Mouse (Mus musculus) lung, embryonic 16.5 days (tissue): ENCODE measurements around the gene Vps13d. TPM values are rescaled to one million over a fixed set of nuclear protein-coding genes. Genes with fewer than 3 reads are reported as not detected.
A peak's percentile ranks its signal among the peaks of the same experiment; 100 is the strongest.
"Not testable (repeated sequence)": the region's sequence is repeated elsewhere in the genome, so short reads cannot be mapped to it uniquely, and the experiment has no call there.

Experiments used
- ATAC-seq: fragments of 200-750 bp; cut with Nextera tagmentation; 2 replicates; pipeline ENCODE4 v1.8.0; 2017; ENCODE audit warnings: low read depth, mild to moderate bottlenecking, moderate library complexity
- H3K27ac ChIP-seq: fragments of 300-500 bp; sonication (generic); 2 replicates; pipeline ENCODE4 v1.5.1; 2014; ENCODE audit warnings: mild to moderate bottlenecking, control low read depth, low read length
- H3K27me3 ChIP-seq: fragments of 300-500 bp; sonication (generic); 2 replicates; pipeline ENCODE4 v1.6.1; 2014; ENCODE audit warnings: low read depth, low read length, mixed read lengths; ENCODE audit not compliant: control insufficient read depth, insufficient read depth
- H3K36me3 ChIP-seq: fragments of 300-500 bp; sonication (generic); 2 replicates; pipeline ENCODE4 v1.6.1; 2014; ENCODE audit warnings: low read length; ENCODE audit not compliant: control insufficient read depth, insufficient read depth
- H3K4me1 ChIP-seq: fragments of 300-500 bp; sonication (generic); replicated peaks from 2 replicates; pipeline ENCODE4 v1.6.1; 2014; ENCODE audit warnings: low read length, mixed read lengths; ENCODE audit not compliant: control insufficient read depth, insufficient read depth
- H3K4me2 ChIP-seq: fragments of 300-500 bp; sonication (generic); 2 replicates; pipeline ENCODE4 v1.6.1; 2014; ENCODE audit warnings: low read depth, low read length, control low read depth
- H3K4me3 ChIP-seq: fragments of 300-500 bp; sonication (generic); 2 replicates; pipeline ENCODE4 v1.5.1; 2014; ENCODE audit warnings: mild to moderate bottlenecking, low read length, control low read depth
- H3K9ac ChIP-seq: fragments of 300-500 bp; sonication (generic); 2 replicates; pipeline ENCODE4 v1.6.1; 2014; ENCODE audit warnings: low read length, control low read depth
- H3K9me3 ChIP-seq: fragments of 300-500 bp; sonication (generic); 2 replicates; pipeline ENCODE4 v1.6.1; 2016; ENCODE audit warnings: low read length; ENCODE audit not compliant: control insufficient read depth
- WGBS: fragments of 180-500 bp; shearing (Covaris S2); extraction: QIAGEN DNeasy Blood & Tissue Kit; methylation state at CpG from one replicate; pipeline ENCODE4 v1.1.7; 2014; 5-methylcytosine and 5-hydroxymethylcytosine counted together
- polyA plus RNA-seq: library from polyadenylated mRNA; unstranded; fragments of >200 nt; fragmentation: Nextera tagmentation; extraction: Ambion mirVana; gene quantifications from 2 replicates; pipeline ENCODE4 v1.2.1, GENCODE M21; 2015

Vps13d gene
- polyA plus RNA-seq, 1 experiment from 2014 or later = 5.9 TPM

DNA sequence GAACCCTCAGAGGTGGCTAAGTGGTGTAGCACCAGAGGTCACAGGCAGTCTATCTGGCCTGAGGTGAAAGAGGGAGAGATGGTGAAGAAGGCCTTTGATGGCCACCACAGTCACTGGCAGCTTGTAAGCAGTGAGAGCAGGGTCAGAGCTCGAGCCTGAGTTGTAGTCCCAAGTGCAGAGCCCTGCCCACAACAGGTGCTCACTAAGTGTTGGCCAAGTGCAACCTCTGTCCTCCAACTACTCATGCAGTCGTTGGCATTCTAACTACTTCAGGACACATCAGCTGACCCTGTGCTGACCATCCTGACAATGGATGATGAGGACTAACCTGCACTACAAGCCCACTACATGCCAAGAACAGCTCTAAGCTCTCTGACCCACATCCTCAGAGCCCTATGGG lies 7.2 kb downstream of the Vps13d start:
- peaks cover 23% of the 10 kb centered on the region for H3K36me3 ChIP-seq
- 58% methylated on average over 2 of the region's 2 CpGs for WGBS

DNA sequence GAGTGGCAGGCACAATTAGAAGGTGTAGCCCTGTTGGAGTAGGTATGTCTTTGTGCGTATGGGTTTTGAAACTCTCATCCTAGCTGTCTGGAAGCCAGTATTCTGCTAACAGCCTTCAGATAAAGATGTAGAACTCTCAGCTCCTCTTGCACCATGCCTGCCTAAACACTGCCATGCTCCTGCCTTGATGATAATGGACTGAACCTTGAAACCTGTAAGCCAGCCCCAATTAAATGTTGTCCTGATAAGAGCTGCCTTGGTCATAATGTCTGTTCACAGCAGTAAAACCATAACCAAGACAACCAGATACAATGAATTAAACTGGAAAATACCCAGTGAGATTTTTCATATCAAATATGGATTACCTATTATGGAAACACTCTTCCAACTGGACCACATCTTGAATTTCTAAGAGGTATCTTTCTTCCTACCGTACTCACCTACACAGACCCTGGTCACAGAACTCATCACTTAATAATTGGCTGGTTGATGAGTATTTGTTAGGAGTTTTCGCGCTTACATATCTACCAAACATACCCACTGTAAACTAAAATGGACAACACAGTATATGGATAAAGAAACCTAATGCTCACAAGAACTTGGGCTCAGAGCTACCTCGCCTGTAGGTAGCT lies 15.8 kb downstream of the Vps13d start:
- no peaks in the 10 kb centered on the region for H3K9me3 ChIP-seq
- peaks cover 28% of the 10 kb centered on the region for H3K36me3 ChIP-seq
- no peaks in the 10 kb centered on the region for H3K27me3 ChIP-seq
- no peak overlapping the region for H3K9ac ChIP-seq
- WGBS = 96% methylated on average over 5 of the region's 5 CpGs
- H3K4me2 ChIP-seq = no peak overlapping the region
- H3K27ac ChIP-seq = no peak overlapping the region
- no peak for ATAC-seq
- H3K4me3 ChIP-seq = no peak overlapping the region
- H3K4me1 ChIP-seq = no peaks in the 10 kb centered on the region

More for the DNA sequence above, 7.2 kb downstream of the Vps13d start:
- H3K27ac ChIP-seq = no peak overlapping the region
- H3K27me3 ChIP-seq = no peaks in the 10 kb centered on the region
- H3K9me3 ChIP-seq = no peaks in the 10 kb centered on the region
- no peak for ATAC-seq
- no peaks in the 10 kb centered on the region for H3K4me1 ChIP-seq
- H3K4me3 ChIP-seq = no peak overlapping the region
- no peak overlapping the region for H3K9ac ChIP-seq
- no peak overlapping the region for H3K4me2 ChIP-seq

- H3K4me2 ChIP-seq, ATAC-seq, H3K27me3 ChIP-seq, H3K9ac ChIP-seq, H3K4me1 ChIP-seq, H3K9me3 ChIP-seq, H3K27ac ChIP-seq, H3K4me3 ChIP-seq: not testable (repeated sequence)
- peaks cover 57% of the 10 kb centered on the region for H3K36me3 ChIP-seq
- WGBS = 92% methylated on average over 3 of the region's 3 CpGs
Measured at GRCm38 (mm10) chr4:145165542-145165941, 29.3 kb downstream of the Vps13d start.

GRCm38 (mm10) chr4:145164111-145164510 lies 30.7 kb downstream of the Vps13d start:
- H3K9ac ChIP-seq = no peak overlapping the region
- H3K27me3 ChIP-seq = no peaks in the 10 kb centered on the region
- H3K4me3 ChIP-seq = no peak overlapping the region
- no peaks in the 10 kb centered on the region for H3K4me1 ChIP-seq
- 94% methylated on average over 4 of the region's 4 CpGs for WGBS
- no peak overlapping the region for H3K27ac ChIP-seq
- no peak for ATAC-seq
- no peaks in the 10 kb centered on the region for H3K9me3 ChIP-seq
- H3K4me2 ChIP-seq = no peak overlapping the region
- peaks cover 54% of the 10 kb centered on the region for H3K36me3 ChIP-seq

DNA sequence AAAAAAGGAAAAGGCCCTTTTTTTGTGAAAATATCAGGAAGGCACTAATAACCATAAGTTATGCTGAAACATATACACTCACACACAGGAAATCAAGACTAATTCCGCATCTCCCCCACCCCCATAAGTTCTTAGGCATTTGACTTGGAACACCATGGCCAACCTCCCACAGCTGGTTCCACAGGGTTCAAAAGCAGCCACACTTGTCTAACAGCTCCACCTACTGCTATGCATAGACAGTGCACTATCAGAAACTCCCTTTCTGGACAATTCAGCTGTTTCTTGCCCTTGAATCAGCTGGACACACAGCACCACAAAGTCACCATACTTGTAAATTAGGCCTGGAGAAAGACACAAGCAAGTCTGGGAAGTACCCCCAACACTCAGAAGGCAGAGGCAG lies 33.6 kb downstream of the Vps13d start:
- Histone ChIP-seq H3K9me3 (no peaks in the 10 kb centered on the region), H3K36me3 (peaks cover 56% of the 10 kb centered on the region), H3K4me2 (no peak overlapping the region), H3K27ac (no peak overlapping the region), H3K4me3 (no peak overlapping the region), H3K4me1 (no peaks in the 10 kb centered on the region), H3K9ac (no peak overlapping the region), H3K27me3 (no peaks in the 10 kb centered on the region)
- peak; percentile 34; the same call in 1 of the 2 replicates for ATAC-seq
- 52% methylated on average over 1 of the region's 1 CpGs for WGBS

GRCm38 (mm10) chr4:145155956-145156355 lies 38.8 kb downstream of the Vps13d start:
- H3K9ac ChIP-seq = no peak overlapping the region
- H3K36me3 ChIP-seq = peaks cover 52% of the 10 kb centered on the region
- H3K4me2 ChIP-seq = no peak overlapping the region
- no peak overlapping the region for H3K27ac ChIP-seq
- WGBS = 47% methylated on average over 8 of the region's 8 CpGs
- no peaks in the 10 kb centered on the region for H3K9me3 ChIP-seq
- no peaks in the 10 kb centered on the region for H3K4me1 ChIP-seq
- no peak overlapping the region for H3K4me3 ChIP-seq
- ATAC-seq = peak; percentile 59; the same call in 1 of the 2 replicates
- H3K27me3 ChIP-seq = no peaks in the 10 kb centered on the region

DNA sequence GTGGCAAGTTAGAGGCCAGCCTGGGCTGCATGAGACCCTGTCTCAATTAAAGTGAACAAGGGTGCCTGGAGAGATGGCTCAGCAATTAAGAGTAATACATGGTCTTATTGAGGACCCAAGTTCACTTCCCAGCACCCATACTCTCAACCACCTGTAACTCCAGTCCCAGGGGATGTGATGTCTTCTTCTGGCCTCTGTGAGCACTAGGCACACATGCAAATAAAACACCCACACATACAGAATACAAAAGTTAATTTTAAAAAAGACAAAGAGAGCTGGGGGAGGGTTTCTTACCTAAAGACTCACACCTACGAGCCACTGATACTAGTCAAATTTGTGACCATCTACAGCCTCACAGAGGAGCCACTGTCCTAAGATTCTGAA lies 43.7 kb downstream of the Vps13d start:
- Histone ChIP-seq H3K4me2 (no peak overlapping the region), H3K36me3 (peaks cover 34% of the 10 kb centered on the region), H3K4me3 (no peak overlapping the region), H3K27me3 (no peaks in the 10 kb centered on the region), H3K4me1 (no peaks in the 10 kb centered on the region), H3K9me3 (no peaks in the 10 kb centered on the region), H3K27ac (no peak overlapping the region), H3K9ac (no peak overlapping the region)
- no peak for ATAC-seq
- WGBS = 78% methylated on average over 1 of the region's 1 CpGs

DNA sequence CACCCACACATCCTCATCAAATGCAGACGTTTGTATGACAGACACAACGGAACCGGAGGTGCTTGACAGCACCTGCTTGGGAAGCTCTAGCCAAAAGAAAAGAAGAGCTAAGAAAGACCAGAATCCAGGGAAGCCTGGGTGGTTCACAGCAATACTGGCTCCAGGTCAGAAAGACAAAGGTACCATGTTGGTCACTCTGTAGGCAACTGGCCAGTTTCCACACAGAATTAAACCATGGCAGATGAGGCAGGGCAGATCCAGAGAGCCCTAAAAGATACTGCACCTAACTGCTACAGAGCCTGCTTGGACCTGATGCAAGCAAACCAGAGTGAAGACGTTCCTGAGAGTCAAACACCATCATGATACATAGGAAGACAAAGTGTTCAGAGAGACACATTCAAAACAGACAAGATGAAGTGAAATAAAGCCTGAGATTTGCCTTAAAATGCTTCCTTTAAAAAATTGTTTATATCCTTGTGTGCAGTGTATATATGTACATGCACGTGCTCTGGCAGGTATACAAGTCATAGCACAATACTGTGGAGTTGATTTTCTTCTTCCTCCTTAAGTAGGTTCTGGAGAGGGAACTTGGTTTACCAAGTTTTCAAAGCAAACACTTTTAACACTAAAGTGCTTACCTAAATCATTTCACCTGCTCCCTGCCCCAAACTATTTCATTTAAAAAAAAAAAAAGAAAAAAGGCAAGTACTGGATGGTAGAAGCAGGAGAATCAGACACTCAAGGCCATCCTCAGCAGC lies 44.3 kb downstream of the Vps13d start:
- no peaks in the 10 kb centered on the region for H3K9me3 ChIP-seq
- no peaks in the 10 kb centered on the region for H3K27me3 ChIP-seq
- H3K4me3 ChIP-seq = no peak overlapping the region
- H3K4me2 ChIP-seq = no peak overlapping the region
- no peaks in the 10 kb centered on the region for H3K4me1 ChIP-seq
- no peak overlapping the region for H3K9ac ChIP-seq
- ATAC-seq = no peak
- 66% methylated on average over 5 of the region's 5 CpGs for WGBS
- H3K36me3 ChIP-seq = peaks cover 30% of the 10 kb centered on the region
- H3K27ac ChIP-seq = no peak overlapping the region

DNA sequence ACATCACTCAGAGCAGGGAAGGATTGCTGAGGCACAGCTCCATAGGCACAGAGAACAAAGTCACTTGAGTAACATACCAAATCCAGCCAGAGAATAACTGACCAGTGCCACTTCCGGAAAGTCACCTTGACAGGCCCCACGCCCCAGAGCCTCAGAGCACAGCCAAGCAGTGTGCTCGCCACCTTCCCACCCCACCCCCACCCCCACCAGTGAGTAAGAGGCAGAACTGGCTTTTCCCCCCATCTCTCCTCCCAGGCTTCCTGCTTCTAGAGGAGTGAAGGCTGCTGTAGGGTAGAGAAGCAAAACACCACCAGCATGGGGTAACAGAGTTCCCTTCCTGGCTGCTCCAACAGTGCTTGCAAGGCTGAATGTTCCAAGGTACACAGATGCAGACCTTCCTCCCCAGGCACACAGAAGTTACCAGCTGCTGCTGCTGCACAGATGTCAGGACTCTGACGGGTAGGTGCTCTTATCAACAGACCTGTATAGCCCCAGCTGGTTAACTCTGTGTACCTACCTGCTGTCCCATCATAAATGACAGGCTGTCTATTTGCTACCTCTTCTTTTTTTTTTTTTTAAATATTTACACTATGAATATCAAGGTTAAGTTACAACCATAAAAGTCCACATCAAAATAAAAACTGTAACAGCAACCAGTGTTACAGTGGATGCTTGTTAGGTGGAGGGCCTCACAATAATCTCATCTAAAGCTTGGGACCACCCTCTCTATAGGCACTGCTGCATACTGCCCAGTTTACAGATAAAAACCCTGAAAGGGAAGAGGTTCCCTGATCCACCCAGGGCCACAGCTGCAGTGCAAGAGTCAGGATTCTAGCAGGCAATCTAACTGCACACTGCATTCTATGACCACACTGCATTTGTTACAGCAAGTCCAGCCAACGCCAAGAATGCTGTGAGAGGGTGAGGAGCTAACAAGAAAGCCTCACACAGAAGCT lies 47.5 kb downstream of the Vps13d start:
- peak; percentile 41 for ATAC-seq
- peaks cover 25% of the 10 kb centered on the region for H3K36me3 ChIP-seq
- whole genome bisulfite sequencing = 57% methylated on average over 5 of the region's 5 CpGs

More for the DNA sequence above, 47.5 kb downstream of the Vps13d start:
- no peak overlapping the region for H3K9ac ChIP-seq
- H3K4me1 ChIP-seq = no peaks in the 10 kb centered on the region
- no peaks in the 10 kb centered on the region for H3K9me3 ChIP-seq
- no peak overlapping the region for H3K4me3 ChIP-seq
- H3K27me3 ChIP-seq = no peaks in the 10 kb centered on the region
- no peak overlapping the region for H3K27ac ChIP-seq
- no peak overlapping the region for H3K4me2 ChIP-seq
